Mouse (Mus musculus): ENCODE results near the gene Chrm4.
A peak's percentile ranks its signal among the peaks of the same experiment; 100 is the strongest.

Chrm4 gene

GRCm38 (mm10) chr2:91922586-91923414 is 4.2 kb upstream of the Chrm4 start:
- DNase-seq (ENCODE audit: low spot score in 2 of 2) = no peak

- DNase-seq (ENCODE audit: low spot score in 2 of 2) = peak; percentile 49 to 70
Observed at GRCm38 (mm10) chr2:91923415-91924337, 3.4 kb upstream of the Chrm4 start.

GRCm38 (mm10) chr2:91924726-91925125 is 2.3 kb upstream of the Chrm4 start:
- DNase-seq (ENCODE audit: low spot score in 2 of 2) = no peak

GRCm38 (mm10) chr2:91925442-91925841 is 1.6 kb upstream of the Chrm4 start:
- no peak for DNase-seq (ENCODE audit: low spot score in 2 of 2)

- DNase-seq (ENCODE audit: low spot score in 2 of 2) = peak; percentile 64 to 88
Observed at GRCm38 (mm10) chr2:91927826-91928533, 931 bp downstream of the Chrm4 start.

- no peak for DNase-seq (ENCODE audit: low spot score in 2 of 2)
Observed at GRCm38 (mm10) chr2:91928534-91929350, 1.7 kb downstream of the Chrm4 start.

- no peak for DNase-seq (ENCODE audit: low spot score in 2 of 2)
Observed at GRCm38 (mm10) chr2:91929455-91929854, 2.4 kb downstream of the Chrm4 start.

GRCm38 (mm10) chr2:91929936-91930335 is 2.9 kb downstream of the Chrm4 start:
- DNase-seq (ENCODE audit: low spot score in 2 of 2) = peak in 1 of 2 experiments; percentile 72

GRCm38 (mm10) chr2:91930761-91931291 is 3.8 kb downstream of the Chrm4 start:
- no peak for DNase-seq (ENCODE audit: low spot score in 2 of 2)

- no peak for DNase-seq (ENCODE audit: low spot score in 2 of 2)
Observed at GRCm38 (mm10) chr2:91931328-91932159, 4.5 kb downstream of the Chrm4 start.

GRCm38 (mm10) chr2:91932160-91932711 is 5.2 kb downstream of the Chrm4 start, which contains the start of gene Mdk:
TSS of gene Mdk (minus strand) at chr2:91932297.
- DNase-seq (ENCODE audit: low spot score in 2 of 2) = no peak

GRCm38 (mm10) chr2:91932737-91933350 is 5.8 kb downstream of the Chrm4 start:
- no peak for DNase-seq (ENCODE audit: low spot score in 2 of 2)

GRCm38 (mm10) chr2:91933471-91933870 is 6.4 kb downstream of the Chrm4 start:
- no peak for DNase-seq (ENCODE audit: low spot score in 2 of 2)

- DNase-seq (ENCODE audit: low spot score in 2 of 2) = no peak
Observed at GRCm38 (mm10) chr2:91934016-91934415, 7.0 kb downstream of the Chrm4 start.

- DNase-seq (ENCODE audit: low spot score in 2 of 2) = no peak
Observed at GRCm38 (mm10) chr2:91934826-91935525, 7.9 kb downstream of the Chrm4 start.

- no peak for DNase-seq (ENCODE audit: low spot score in 2 of 2)
Observed at GRCm38 (mm10) chr2:91936154-91936553, 9.1 kb downstream of the Chrm4 start.

GRCm38 (mm10) chr2:91939303-91939935 is 12.4 kb downstream of the Chrm4 start:
- DNase-seq (ENCODE audit: low spot score in 2 of 2) = no peak

GRCm38 (mm10) chr2:91942356-91942755 is 15.3 kb downstream of the Chrm4 start:
- no peak for DNase-seq (ENCODE audit: low spot score in 2 of 2)

Data from thymus, postnatal 10 days (tissue).